Mouse (Mus musculus) heart, adult 11 months (tissue): Measurements from ENCODE around the gene Amt.

Experiments
- DNase-seq: peaks from one replicate; pipeline ENCODE4 v3.0.0; 2022

Gene Amt

GRCm38 (mm10) chr9:108340258-108341138 lies 43.8 kb downstream of the Amt start:
- peak; percentile 95 for DNase-seq

- no peak for DNase-seq
These were observed 44.5 kb downstream of the Amt start for GRCm38 (mm10) chr9:108341139-108341475.

DNA sequence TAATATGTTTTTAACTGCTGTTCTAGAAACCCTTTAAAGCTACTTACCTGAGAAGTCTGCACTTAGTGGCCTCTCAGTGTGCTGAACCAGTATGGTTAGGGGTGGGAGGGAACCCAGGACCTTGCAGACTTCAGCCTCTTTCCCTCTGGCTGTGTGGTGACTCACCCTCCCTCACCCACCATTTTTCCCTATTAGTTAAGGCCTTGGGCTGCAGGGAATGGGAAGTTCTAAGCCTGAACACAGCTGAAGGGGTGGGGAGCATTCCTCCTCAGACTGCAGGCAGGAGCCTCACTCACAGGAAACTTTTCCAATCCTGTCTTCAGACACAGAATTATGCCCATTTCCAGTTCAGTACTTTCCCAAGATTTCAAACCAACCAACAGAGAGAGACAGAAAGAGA lies 45.1 kb downstream of the Amt start:
- DNase-seq, result no peak

DNA sequence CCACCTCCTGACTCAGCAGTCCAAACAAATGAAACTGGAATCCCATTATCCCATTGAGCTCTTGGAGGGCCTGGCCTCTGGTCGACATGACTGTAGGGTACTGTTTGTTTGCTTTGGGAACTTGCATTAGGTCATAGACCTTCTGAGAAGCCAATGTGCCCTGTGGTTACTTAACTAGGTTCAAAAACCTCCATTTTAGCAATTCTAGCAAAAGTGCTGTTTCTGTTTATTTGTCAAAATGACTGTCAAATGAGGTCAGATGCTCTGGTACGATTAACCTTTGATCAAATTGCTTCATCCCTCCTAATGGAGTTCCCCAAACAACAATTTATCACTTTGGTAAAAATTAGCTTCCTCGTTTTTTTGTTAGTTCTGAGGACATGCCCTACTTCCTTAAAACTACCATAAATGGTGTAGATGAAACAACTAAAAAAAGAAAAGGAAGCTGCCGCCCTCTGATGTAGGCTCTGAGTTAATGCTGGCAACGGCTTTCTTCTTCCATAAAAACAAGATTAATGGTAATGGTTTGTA lies 45.7 kb downstream of the Amt start:
- no peak for DNase-seq

DNA sequence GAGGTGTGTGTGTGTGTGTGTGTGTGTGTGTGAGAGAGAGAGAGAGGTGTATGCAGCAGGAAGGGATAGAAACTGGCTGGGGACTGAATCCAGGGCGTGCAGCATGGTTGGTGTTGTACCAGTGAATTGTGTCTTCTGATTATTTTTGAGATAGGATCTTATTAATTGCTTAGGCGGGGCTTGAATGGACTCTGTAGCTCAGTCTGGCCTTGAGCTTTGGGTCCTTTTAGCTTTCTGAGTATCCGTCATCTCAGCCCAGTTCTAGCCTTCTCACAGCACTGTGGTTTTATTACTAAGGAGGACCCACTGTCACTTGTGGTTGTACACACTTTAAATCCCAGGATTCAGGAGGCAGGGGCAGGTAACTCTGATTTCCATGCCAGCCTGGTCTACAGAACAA lies 46.7 kb downstream of the Amt start:
- DNase-seq, result no peak

DNA sequence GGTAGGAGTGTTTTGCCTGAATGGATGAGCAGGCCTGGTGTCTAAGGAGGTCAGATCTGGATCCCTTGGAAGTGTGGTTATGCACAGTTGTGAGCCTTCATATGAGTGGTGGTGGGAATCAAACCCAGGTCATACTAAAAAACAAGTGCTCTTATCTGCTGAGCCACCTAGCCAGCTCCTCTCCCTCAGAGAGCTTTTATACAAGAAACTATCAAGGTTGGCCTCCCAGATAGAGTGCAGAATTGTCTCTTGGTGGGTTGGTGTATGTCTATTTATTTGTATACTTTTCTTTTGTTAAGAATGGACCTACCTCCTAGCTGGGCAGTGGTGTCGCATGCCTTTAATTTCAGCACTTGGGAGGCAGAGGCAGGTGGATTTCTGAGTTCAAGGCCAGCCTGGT lies 47.2 kb downstream of the Amt start:
- DNase-seq, result no peak

DNA sequence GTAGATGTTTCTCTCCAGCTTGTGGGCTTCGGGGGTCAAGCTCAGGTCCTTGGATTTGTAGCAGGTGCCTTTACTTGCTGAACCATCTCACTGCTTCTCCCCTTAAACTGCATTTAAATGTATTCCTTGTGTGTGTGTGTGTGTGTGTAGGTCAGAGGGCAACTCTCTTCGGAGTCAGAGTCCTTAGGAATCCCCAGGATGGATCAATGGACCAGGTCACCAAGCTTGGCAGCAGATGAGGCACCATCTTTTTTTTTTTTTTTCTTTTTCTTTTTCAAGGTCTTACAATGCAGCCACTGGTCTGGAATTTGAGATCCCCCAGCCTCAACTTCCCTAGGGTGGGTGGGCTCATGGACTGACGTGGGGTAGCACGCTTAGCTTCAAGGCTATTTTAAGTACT lies 47.8 kb downstream of the Amt start:
- no peak for DNase-seq

DNA sequence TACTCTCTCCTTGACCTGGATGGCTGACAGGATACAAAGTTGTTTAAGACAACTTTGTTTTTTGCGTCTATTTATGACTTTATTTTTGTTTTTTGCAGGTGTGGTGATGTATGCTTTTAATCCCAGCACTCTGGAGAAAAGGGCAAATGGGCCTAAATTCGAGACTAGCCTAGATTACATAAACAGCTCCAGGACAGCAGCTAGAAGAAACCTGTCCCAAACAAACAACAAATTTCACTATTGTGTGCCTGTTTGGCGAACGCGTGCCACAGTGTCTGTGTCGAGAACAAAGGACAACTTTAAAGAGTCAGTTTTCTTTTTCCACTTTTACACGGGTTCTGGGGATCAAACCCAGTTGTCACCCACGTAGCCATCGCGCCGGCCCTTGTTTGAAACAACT lies 50.4 kb downstream of the Amt start:
- DNase-seq, result no peak

GRCm38 (mm10) chr9:108347540-108348289 lies 51.1 kb downstream of the Amt start, which contains the start of gene Usp4:
Usp4 (plus strand) TSS chr9:108347853.
- DNase-seq, result peak; percentile 99

GRCm38 (mm10) chr9:108348290-108348680 lies 51.6 kb downstream of the Amt start:
- no peak for DNase-seq

- no peak for DNase-seq
These were observed 53.1 kb downstream of the Amt start for GRCm38 (mm10) chr9:108349727-108350126.
